Mouse (Mus musculus) ovary, adult 2 months (tissue): ENCODE measurements around the gene Rnf44. TPM values are rescaled to one million over a fixed set of nuclear protein-coding genes. Genes with fewer than 3 reads are reported as not detected.

ENCODE experiments used
- polyA plus RNA-seq: library from polyadenylated mRNA; depleted of rRNA; stranded (reverse); fragments of >200 nt; gene quantifications from 2 replicates; pipeline ENCODE4 v1.2.3, GENCODE M21; 2012; rRNA removed

Rnf44 gene
- polyA plus RNA-seq, result 295 and 422 TPM in 2 replicates

GRCm38 (mm10) chr13:54693558-54694347, at the start of gene Rnf44:
Rnf44 (minus strand) TSS chr13:54693907.

GRCm38 (mm10) chr13:54701243-54701642, 7.5 kb upstream of the Rnf44 start, which contains the start of gene Cdhr2:
Cdhr2 (plus strand) TSS chr13:54701461.

Other genes with a start within 250 kb of the Rnf44 start
- 79.3 and 88.9 TPM in 2 replicates for gene Thoc3, start 225.1 kb downstream of the Rnf44 start, polyA plus RNA-seq
- 11.6 and 12.0 TPM in 2 replicates for gene Simc1, start 190.1 kb downstream of the Rnf44 start, polyA plus RNA-seq
- 111 and 117 TPM in 2 replicates for gene 4833439L19Rik, start 128.5 kb downstream of the Rnf44 start, polyA plus RNA-seq
- gene Arl10, start 118.9 kb downstream of the Rnf44 start, polyA plus RNA-seq, result 38.6 and 40.7 TPM in 2 replicates
- 10.4 and 12.2 TPM in 2 replicates for gene Nop16, start 103.8 kb downstream of the Rnf44 start, polyA plus RNA-seq
- gene Higd2a, start 103.7 kb downstream of the Rnf44 start, polyA plus RNA-seq, result 57.0 and 95.4 TPM in 2 replicates
- gene Cltb, start 82.6 kb downstream of the Rnf44 start, polyA plus RNA-seq, result 36.0 and 38.9 TPM in 2 replicates
- gene Faf2, start 72.1 kb downstream of the Rnf44 start, polyA plus RNA-seq, result 21.5 and 24.4 TPM in 2 replicates
- 0.18 and 0.26 TPM in 2 replicates for gene Cdhr2, start 7.6 kb upstream of the Rnf44 start, polyA plus RNA-seq
- gene Gprin1, start 56.0 kb upstream of the Rnf44 start, polyA plus RNA-seq, result 0.91 and 1.1 TPM in 2 replicates
- 0.16 TPM in 1 of 2 replicates, not detected in the other for gene Sncb, start 72.7 kb upstream of the Rnf44 start, polyA plus RNA-seq
- 19.3 and 22.6 TPM in 2 replicates for gene Eif4e1b, start 90.1 kb upstream of the Rnf44 start, polyA plus RNA-seq
- gene Tspan17, start 95.5 kb upstream of the Rnf44 start, polyA plus RNA-seq, result 16.9 and 18.2 TPM in 2 replicates